Mouse (Mus musculus) myocyte (in vitro differentiated cells): ENCODE data around the gene Gpc6. TPM values are rescaled to one million over a fixed set of nuclear protein-coding genes. Genes with fewer than 3 reads are reported as not detected.

Source experiments
- H3K27me3 ChIP-seq: one replicate; pipeline ENCODE4 v1.6.1; 2011; ENCODE audit not compliant: control insufficient read depth, insufficient read depth, insufficient read length
- H3K36me3 ChIP-seq: one replicate; pipeline ENCODE4 v1.6.1; 2011; ENCODE audit not compliant: control insufficient read depth, insufficient read depth
- H3K4me2 ChIP-seq: one replicate; pipeline ENCODE4 v1.6.1; 2011; ENCODE audit warnings: low read depth, control low read depth
- H3K4me3 ChIP-seq: one replicate; pipeline ENCODE4 v1.5.1; 2011; ENCODE audit warnings: mild to moderate bottlenecking, control low read depth, moderate library complexity
- H3K79me2 ChIP-seq: one replicate; pipeline ENCODE4 v1.6.1; 2011; ENCODE audit not compliant: control insufficient read depth, insufficient read depth
- H3ac ChIP-seq: one replicate; pipeline ENCODE4 v1.6.1; 2011; ENCODE audit not compliant: control insufficient read depth, insufficient read length
- CEBPB ChIP-seq: IDR thresholded peaks from 2 replicates; pipeline ENCODE4 v1.6.1; 2011; ENCODE audit warnings: mild to moderate bottlenecking, moderate library complexity; ENCODE audit not compliant: poor library complexity, insufficient read depth, severe bottlenecking
- E2F4 ChIP-seq: IDR thresholded peaks from one replicate; pipeline ENCODE4 v1.6.1; 2011; ENCODE audit warnings: mild to moderate bottlenecking, control low read depth, moderate library complexity; ENCODE audit not compliant: insufficient read depth
- MAX ChIP-seq: IDR thresholded peaks from one replicate; pipeline ENCODE4 v1.6.1; 2011; ENCODE audit warnings: low read depth, mild to moderate bottlenecking, control low read depth
- MYOD1 ChIP-seq, 3 experiments: IDR thresholded peaks; one replicate each; pipeline ENCODE4 v1.6.1; 2011; ENCODE audit warnings: control low read depth in 2 of 3, low read depth in 2 of 3, mild to moderate bottlenecking in 2 of 3, moderate library complexity in 1 of 3; ENCODE audit not compliant: insufficient read length in 2 of 3, control insufficient read depth in 1 of 3
- MYOG ChIP-seq, 3 experiments: IDR thresholded peaks; one replicate each; pipeline ENCODE4 v1.6.1; 2011; ENCODE audit warnings: control low read depth in 2 of 3, low read depth in 2 of 3, mild to moderate bottlenecking in 2 of 3; ENCODE audit not compliant: insufficient read length in 2 of 3, control insufficient read depth in 1 of 3, insufficient read depth in 1 of 3
- POLR2A ChIP-seq: IDR thresholded peaks from one replicate; pipeline ENCODE4 v1.6.1; 2011; ENCODE audit warnings: low read depth, mild to moderate bottlenecking, control low read depth, moderate library complexity; ENCODE audit not compliant: insufficient read length
- POLR2AphosphoS2 ChIP-seq: IDR thresholded peaks from one replicate; pipeline ENCODE4 v1.6.1; 2011; ENCODE audit warnings: low read depth, control low read depth; ENCODE audit not compliant: insufficient read length
- REST ChIP-seq: IDR thresholded peaks from one replicate; pipeline ENCODE4 v1.6.1; 2011; ENCODE audit warnings: mild to moderate bottlenecking, control low read depth, moderate library complexity; ENCODE audit not compliant: insufficient read depth, insufficient read length
- SRF ChIP-seq: IDR thresholded peaks from one replicate; pipeline ENCODE4 v1.6.1; 2011; ENCODE audit warnings: low read depth; ENCODE audit not compliant: control insufficient read depth, insufficient read length
- TCF12 ChIP-seq: IDR thresholded peaks from one replicate; pipeline ENCODE4 v1.6.1; 2011; ENCODE audit warnings: mild to moderate bottlenecking, control low read depth; ENCODE audit not compliant: poor library complexity, insufficient read depth, severe bottlenecking
- TCF3 ChIP-seq: IDR thresholded peaks from one replicate; pipeline ENCODE4 v1.6.1; 2011; ENCODE audit warnings: low read depth, control low read depth; ENCODE audit not compliant: insufficient read length
- USF1 ChIP-seq: IDR thresholded peaks from one replicate; pipeline ENCODE4 v1.6.1; 2011; ENCODE audit warnings: low read depth, mild to moderate bottlenecking, control low read depth, moderate library complexity
- polyA plus RNA-seq: library from polyadenylated mRNA; unstranded; fragments of >200 nt; fragmentation: generic; extraction: Trizol; gene quantifications from one replicate; pipeline ENCODE4 v1.2.1, GENCODE M21; 2012; ENCODE audit warnings: missing spikeins

Gene Gpc6
- polyA plus RNA-seq, 1 experiment, result 5.0 TPM

GRCm38 (mm10) chr14:117916577-117916976 lies 991.5 kb downstream of the Gpc6 start:
- H3K79me2 ChIP-seq, result no peaks in the 10 kb centered on the region
- H3ac ChIP-seq, result no peak overlapping the region
- no peak overlapping the region for H3K4me3 ChIP-seq
- H3K27me3 ChIP-seq, result no peaks in the 10 kb centered on the region
- TF ChIP-seq MYOG (IDR thresholded peaks at IDR 0.05; ENCODE audit: control insufficient read depth in 1 of 3, insufficient read depth in 1 of 3, insufficient read length in 2 of 3, low read depth in 2 of 3), result no peak
- no peak for TF ChIP-seq TCF12
- TF ChIP-seq E2F4, result no peak
- no peak for TF ChIP-seq MAX
- no peak for TF ChIP-seq SRF
- TF ChIP-seq POLR2A, result no peak
- no peak for TF ChIP-seq POLR2AphosphoS2
- TF ChIP-seq REST, result no peak
- TF ChIP-seq CEBPB, result no peak
- TF ChIP-seq TCF3, result no peak
- no peak for TF ChIP-seq USF1
- TF ChIP-seq MYOD1 (IDR thresholded peaks at IDR 0.05; ENCODE audit: control insufficient read depth in 1 of 3, insufficient read length in 2 of 3, low read depth in 2 of 3), result no peak
- H3K36me3 ChIP-seq, result no peaks in the 10 kb centered on the region
- no peak overlapping the region for H3K4me2 ChIP-seq

DNA sequence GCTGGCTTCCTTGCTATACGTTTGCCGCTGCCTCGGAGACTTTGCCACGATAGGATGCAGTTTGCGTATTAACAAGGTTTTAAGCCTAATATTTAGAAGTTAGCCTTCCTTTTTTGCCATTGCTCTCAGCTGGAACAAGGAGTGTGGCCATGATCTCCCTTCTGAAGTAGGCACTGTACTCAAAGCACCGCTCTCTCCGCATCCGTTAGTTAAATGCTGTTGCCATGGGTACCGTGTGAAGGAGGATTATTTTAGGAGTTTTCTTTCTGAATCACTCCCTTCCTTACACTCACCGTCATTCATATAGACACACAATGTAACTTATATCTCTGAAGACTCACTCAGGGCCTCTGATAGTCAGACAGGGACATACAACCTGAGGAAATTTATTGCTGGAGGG lies 993.6 kb downstream of the Gpc6 start:
- no peaks in the 10 kb centered on the region for H3K36me3 ChIP-seq

GRCm38 (mm10) chr14:117919612-117920011 lies 994.5 kb downstream of the Gpc6 start:
- no peaks in the 10 kb centered on the region for H3K27me3 ChIP-seq
- TF ChIP-seq MYOD1 (IDR thresholded peaks at IDR 0.05; ENCODE audit: control insufficient read depth in 1 of 3, insufficient read length in 2 of 3, low read depth in 2 of 3) (no peak), MYOG (IDR thresholded peaks at IDR 0.05; ENCODE audit: control insufficient read depth in 1 of 3, insufficient read depth in 1 of 3, insufficient read length in 2 of 3, low read depth in 2 of 3) (no peak)

More for the DNA sequence above, 993.6 kb downstream of the Gpc6 start:
- no peaks in the 10 kb centered on the region for H3K27me3 ChIP-seq
- no peak overlapping the region for H3ac ChIP-seq
- no peak overlapping the region for H3K4me3 ChIP-seq
- TF ChIP-seq POLR2AphosphoS2 (no peak), TCF12 (no peak), POLR2A (no peak), E2F4 (no peak), MYOD1 (IDR thresholded peaks at IDR 0.05; ENCODE audit: control insufficient read depth in 1 of 3, insufficient read length in 2 of 3, low read depth in 2 of 3) (no peak), MYOG (IDR thresholded peaks at IDR 0.05; ENCODE audit: control insufficient read depth in 1 of 3, insufficient read depth in 1 of 3, insufficient read length in 2 of 3, low read depth in 2 of 3) (no peak), TCF3 (no peak), MAX (no peak), REST (no peak), USF1 (no peak), SRF (no peak), CEBPB (no peak)
- H3K4me2 ChIP-seq, result no peak overlapping the region
- no peaks in the 10 kb centered on the region for H3K79me2 ChIP-seq

GRCm38 (mm10) chr14:117921393-117922014 lies 996.4 kb downstream of the Gpc6 start:
- Histone ChIP-seq H3K79me2 (no peaks in the 10 kb centered on the region), H3ac (no peak overlapping the region), H3K4me3 (no peak overlapping the region), H3K27me3 (no peaks in the 10 kb centered on the region), H3K4me2 (no peak overlapping the region), H3K36me3 (no peaks in the 10 kb centered on the region)
- no peak for TF ChIP-seq TCF3
- no peak for TF ChIP-seq MYOG (IDR thresholded peaks at IDR 0.05; ENCODE audit: control insufficient read depth in 1 of 3, insufficient read depth in 1 of 3, insufficient read length in 2 of 3, low read depth in 2 of 3)
- no peak for TF ChIP-seq REST
- TF ChIP-seq MAX, result no peak
- no peak for TF ChIP-seq CEBPB
- no peak for TF ChIP-seq E2F4

More at GRCm38 (mm10) chr14:117919612-117920011, 994.5 kb downstream of the Gpc6 start:
- H3ac ChIP-seq, result no peak overlapping the region
- no peaks in the 10 kb centered on the region for H3K36me3 ChIP-seq
- H3K4me2 ChIP-seq, result no peak overlapping the region
- no peaks in the 10 kb centered on the region for H3K79me2 ChIP-seq
- no peak overlapping the region for H3K4me3 ChIP-seq

GRCm38 (mm10) chr14:117923667-117924066 lies 998.6 kb downstream of the Gpc6 start:
- Histone ChIP-seq H3ac (no peak overlapping the region), H3K27me3 (no peaks in the 10 kb centered on the region), H3K36me3 (no peaks in the 10 kb centered on the region), H3K79me2 (no peaks in the 10 kb centered on the region), H3K4me2 (no peak overlapping the region), H3K4me3 (no peak overlapping the region)
- TF ChIP-seq SRF, result no peak
- no peak for TF ChIP-seq MAX
- TF ChIP-seq E2F4, result no peak
- no peak for TF ChIP-seq POLR2A
- no peak for TF ChIP-seq TCF3
